Mouse (Mus musculus): ENCODE results near the gene Dmgdh. TPM values are rescaled to one million over a fixed set of nuclear protein-coding genes. Genes with fewer than 3 reads are reported as not detected.

The Dmgdh gene
- total and polyA plus RNA-seq, 3 experiments, result not detected

DNA sequence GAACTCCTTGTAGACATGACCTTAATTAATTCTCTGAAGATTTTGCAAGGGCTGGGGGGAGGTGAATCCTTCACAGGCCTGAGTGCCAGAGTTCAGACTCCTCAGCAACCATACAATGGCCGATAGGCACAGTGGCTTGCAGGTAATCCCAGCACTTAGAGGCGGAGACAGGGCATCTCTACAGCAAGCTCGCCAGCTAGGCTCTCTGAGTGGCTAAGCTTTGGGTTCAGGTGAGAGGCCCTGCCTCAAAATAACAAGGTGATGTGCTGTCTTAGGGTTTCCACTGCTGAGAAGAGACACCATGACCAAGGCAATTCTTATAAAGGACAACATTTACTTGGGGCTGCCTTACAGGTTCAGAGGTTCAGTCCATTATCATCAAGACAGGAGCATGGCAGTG, 39.6 kb downstream of the Dmgdh start:
- Histone ChIP-seq H3K27ac (ENCODE audit: control insufficient read depth, low read depth, low read length) (no peak overlapping the region), H3K4me3 (ENCODE audit: control insufficient read depth in 1 of 2, insufficient read depth in 1 of 2, low read depth in 2 of 2, low read length in 2 of 2) (no peak overlapping the region), H3K36me3 (ENCODE audit: control insufficient read depth in 1 of 2, insufficient read depth in 2 of 2, low read length in 2 of 2) (no peaks in the 10 kb centered on the region), H3K9ac (ENCODE audit: control insufficient read depth, low read depth, low read length, poor library complexity, severe bottlenecking) (no peak overlapping the region), H3K79me2 (ENCODE audit: control insufficient read depth, insufficient read depth, low read length, poor library complexity) (no peaks in the 10 kb centered on the region), H3K4me1 (ENCODE audit: control insufficient read depth in 1 of 2, insufficient read depth in 2 of 2, low read length in 2 of 2) (no peaks in the 10 kb centered on the region), H3K9me3 (replicated peaks; ENCODE audit: insufficient read depth, low read length) (no peaks in the 10 kb centered on the region), H3K27me3 (ENCODE audit: control insufficient read depth in 1 of 2, insufficient read depth in 2 of 2, low read length in 2 of 2) (peaks cover 0 to 2% of the 10 kb centered on the region in 2 experiments; a peak in 1 of 4 replicates)
- no peak for DNase-seq (ENCODE audit: low read depth, low spot score)
- TF ChIP-seq GATA1 (IDR thresholded peaks at IDR 0.05; ENCODE audit: low read depth, low read length), result no peak
- TF ChIP-seq ETS1 (IDR thresholded peaks at IDR 0.05; ENCODE audit: low read depth, low read length), result no peak
- no peak for TF ChIP-seq TCF12 (IDR thresholded peaks at IDR 0.05; ENCODE audit: low read depth, low read length)
- TF ChIP-seq ZC3H11A (IDR thresholded peaks at IDR 0.05; ENCODE audit: low read depth, low read length), result no peak
- TF ChIP-seq RCOR1 (IDR thresholded peaks at IDR 0.05; ENCODE audit: low read depth, low read length), result no peak
- no peak for TF ChIP-seq POLR2A (IDR thresholded peaks at IDR 0.05; ENCODE audit: control insufficient read depth in 1 of 2, insufficient read depth in 1 of 2, low read depth in 1 of 2, low read length in 2 of 2, poor library complexity in 1 of 2)
- TF ChIP-seq UBTF (IDR thresholded peaks at IDR 0.05; ENCODE audit: borderline replicate concordance, insufficient read depth, low read depth, low read length), result no peak
- TF ChIP-seq GABPA (IDR thresholded peaks at IDR 0.05; ENCODE audit: low read depth, low read length), result no peak
- no peak for TF ChIP-seq CHD1 (IDR thresholded peaks at IDR 0.05; ENCODE audit: low read depth, low read length)
- TF ChIP-seq TBP (IDR thresholded peaks at IDR 0.05; ENCODE audit: low read depth, low read length), result no peak
- no peak for TF ChIP-seq MAFK (IDR thresholded peaks at IDR 0.05; ENCODE audit: borderline replicate concordance, low read depth, low read length)

GRCm38 (mm10) chr13:93717113-93717512, 42.9 kb downstream of the Dmgdh start:
- H3K36me3 ChIP-seq (ENCODE audit: control insufficient read depth in 1 of 2, insufficient read depth in 2 of 2, low read length in 2 of 2), result no peaks in the 10 kb centered on the region
- no peaks in the 10 kb centered on the region for H3K4me1 ChIP-seq (ENCODE audit: control insufficient read depth in 1 of 2, insufficient read depth in 2 of 2, low read length in 2 of 2)
- peaks cover 0 to 3% of the 10 kb centered on the region in 2 experiments; a peak in 3 of 4 replicates for H3K27me3 ChIP-seq (ENCODE audit: control insufficient read depth in 1 of 2, insufficient read depth in 2 of 2, low read length in 2 of 2)
- H3K9ac ChIP-seq (ENCODE audit: control insufficient read depth, low read depth, low read length, poor library complexity, severe bottlenecking), result no peak overlapping the region
- DNase-seq (ENCODE audit: low read depth, low spot score), result no peak
- no peak for TF ChIP-seq MAX (IDR thresholded peaks at IDR 0.05; ENCODE audit: low read length)
- TF ChIP-seq GABPA (IDR thresholded peaks at IDR 0.05; ENCODE audit: low read depth, low read length), result no peak
- no peak for TF ChIP-seq MAFK (IDR thresholded peaks at IDR 0.05; ENCODE audit: borderline replicate concordance, low read depth, low read length)
- no peak for TF ChIP-seq USF1 (IDR thresholded peaks at IDR 0.05; ENCODE audit: low read depth, low read length)
- no peak for TF ChIP-seq CHD2 (IDR thresholded peaks at IDR 0.05; ENCODE audit: low read length)
- TF ChIP-seq ELF1 (IDR thresholded peaks at IDR 0.05; ENCODE audit: low read depth, low read length), result no peak
- no peak for TF ChIP-seq POLR2A (IDR thresholded peaks at IDR 0.05; ENCODE audit: control insufficient read depth in 1 of 2, insufficient read depth in 1 of 2, low read depth in 1 of 2, low read length in 2 of 2, poor library complexity in 1 of 2)
- TF ChIP-seq MYB (IDR thresholded peaks at IDR 0.05; ENCODE audit: low read depth, low read length), result no peak
- TF ChIP-seq RCOR1 (IDR thresholded peaks at IDR 0.05; ENCODE audit: low read depth, low read length), result no peak
- no peak for TF ChIP-seq TCF12 (IDR thresholded peaks at IDR 0.05; ENCODE audit: low read depth, low read length)
- no peak for TF ChIP-seq NRF1 (IDR thresholded peaks at IDR 0.05; ENCODE audit: insufficient read depth, low read depth, low read length, poor library complexity, severe bottlenecking)
- no peak for TF ChIP-seq GATA1 (IDR thresholded peaks at IDR 0.05; ENCODE audit: low read depth, low read length)
- no peaks in the 10 kb centered on the region for H3K79me2 ChIP-seq (ENCODE audit: control insufficient read depth, insufficient read depth, low read length, poor library complexity)
- no peak overlapping the region for H3K4me3 ChIP-seq (ENCODE audit: control insufficient read depth in 1 of 2, insufficient read depth in 1 of 2, low read depth in 2 of 2, low read length in 2 of 2)
- H3K27ac ChIP-seq (ENCODE audit: control insufficient read depth, low read depth, low read length), result no peak overlapping the region
- H3K9me3 ChIP-seq (replicated peaks; ENCODE audit: insufficient read depth, low read length), result no peaks in the 10 kb centered on the region

All from MEL (cell line).